Mouse (Mus musculus): ENCODE results near the gene Ksr1.

The Ksr1 gene

GRCm38 (mm10) chr11:79122556-79122955, 23.7 kb downstream of the Ksr1 start:
- no peak for DNase-seq (ENCODE audit: low spot score)

GRCm38 (mm10) chr11:79120087-79120486, 26.1 kb downstream of the Ksr1 start:
- DNase-seq (ENCODE audit: low spot score) = no peak

- no peak for DNase-seq (ENCODE audit: low spot score)
Measured at GRCm38 (mm10) chr11:79118918-79119377, 27.3 kb downstream of the Ksr1 start.

GRCm38 (mm10) chr11:79116665-79117064, 29.5 kb downstream of the Ksr1 start:
- no peak for DNase-seq (ENCODE audit: low spot score)

- DNase-seq (ENCODE audit: low spot score) = no peak
Measured at GRCm38 (mm10) chr11:79115659-79116058, 30.5 kb downstream of the Ksr1 start.

GRCm38 (mm10) chr11:79114061-79114460, 32.1 kb downstream of the Ksr1 start:
- DNase-seq (ENCODE audit: low spot score) = no peak

GRCm38 (mm10) chr11:79113397-79113796, 32.8 kb downstream of the Ksr1 start:
- no peak for DNase-seq (ENCODE audit: low spot score)

- DNase-seq (ENCODE audit: low spot score) = no peak
Measured at GRCm38 (mm10) chr11:79112559-79113302, 33.5 kb downstream of the Ksr1 start.

- DNase-seq (ENCODE audit: low spot score) = no peak
Measured at GRCm38 (mm10) chr11:79111864-79112558, 34.2 kb downstream of the Ksr1 start.

- DNase-seq (ENCODE audit: low spot score) = no peak
Measured at GRCm38 (mm10) chr11:79110446-79110845, 35.8 kb downstream of the Ksr1 start.

- DNase-seq (ENCODE audit: low spot score) = peak; percentile 47
Measured at GRCm38 (mm10) chr11:79107934-79108333, 38.3 kb downstream of the Ksr1 start.

- DNase-seq (ENCODE audit: low spot score) = no peak
Measured at GRCm38 (mm10) chr11:79104998-79105397, 41.2 kb downstream of the Ksr1 start.

GRCm38 (mm10) chr11:79104538-79104937, 41.7 kb downstream of the Ksr1 start:
- DNase-seq (ENCODE audit: low spot score) = no peak

GRCm38 (mm10) chr11:79104096-79104495, 42.1 kb downstream of the Ksr1 start:
- DNase-seq (ENCODE audit: low spot score) = no peak

GRCm38 (mm10) chr11:79103461-79103869, 42.7 kb downstream of the Ksr1 start:
- DNase-seq (ENCODE audit: low spot score) = no peak

GRCm38 (mm10) chr11:79102280-79102679, 43.9 kb downstream of the Ksr1 start:
- no peak for DNase-seq (ENCODE audit: low spot score)

GRCm38 (mm10) chr11:79101568-79101967, 44.6 kb downstream of the Ksr1 start:
- DNase-seq (ENCODE audit: low spot score) = no peak

- peak; percentile 72 for DNase-seq (ENCODE audit: low spot score)
Measured at GRCm38 (mm10) chr11:79099032-79099431, 47.2 kb downstream of the Ksr1 start.

- no peak for DNase-seq (ENCODE audit: low spot score)
Measured at GRCm38 (mm10) chr11:79097736-79098135, 48.5 kb downstream of the Ksr1 start.

- DNase-seq (ENCODE audit: low spot score) = no peak
Measured at GRCm38 (mm10) chr11:79096673-79097072, 49.5 kb downstream of the Ksr1 start.

- DNase-seq (ENCODE audit: low spot score) = no peak
Measured at GRCm38 (mm10) chr11:79095713-79096112, 50.5 kb downstream of the Ksr1 start.

- DNase-seq (ENCODE audit: low spot score) = no peak
Measured at GRCm38 (mm10) chr11:79094727-79095126, 51.5 kb downstream of the Ksr1 start.

GRCm38 (mm10) chr11:79093986-79094695, 52.1 kb downstream of the Ksr1 start:
- DNase-seq (ENCODE audit: low spot score) = no peak

Data from ovary, postnatal 36 days (tissue).